Comparison of ENCODE assay signal across 11 mouse cellular contexts in genomic region chr7:118851571-118851970, GRCm38 (mm10). TPM values are rescaled to one million over a fixed set of nuclear protein-coding genes. Genes with fewer than 3 reads are reported as not detected.
DNase-seq lines count a peak whose midpoint lies in the region; TF ChIP-seq lines count a peak whose summit lies in the region.
"Had no signal": no experiment of that assay in that cellular context is flagged by ENCODE, and none has a peak within 500 bp of the region (broad histone marks: within the 10 kb centered on the region; RNA-seq: fewer than 3 reads in every experiment).

No protein-coding gene starts in this region.

- H3K27ac ChIP-seq in layer of hippocampus, adult 2 months: peak overlapping the region; percentile 57; the same call in 1 of the 2 replicates
- H3K27ac ChIP-seq: hindbrain, postnatal 0 days; limb, embryonic 15.5 days had no signal

- DNase-seq in adrenal gland, postnatal 36 days: peak; percentile 30 to 58
- DNase-seq in adrenal gland, adult 18-20 months (ENCODE audit: low spot score in 2 of 2): no peak
- no peak for DNase-seq in layer of hippocampus, adult 2 months (ENCODE audit: low spot score in 2 of 2)
- DNase-seq in layer of hippocampus, postnatal 36 days: no peak
- peak; percentile 57 for DNase-seq in MN1 (ENCODE audit: low spot score)
- peak; percentile 19 for DNase-seq in lung, postnatal 14 days
- no peak for DNase-seq in spleen, adult 12 weeks (ENCODE audit: low spot score)
- no peak for DNase-seq in adrenal gland, postnatal 10 days
- DNase-seq: kidney, postnatal 25 days had no signal

- H3K4me3 ChIP-seq in layer of hippocampus, adult 2 months: no peak overlapping the region
- H3K4me3 ChIP-seq: limb, embryonic 15.5 days had no signal

- no peak for TF ChIP-seq CTCF in layer of hippocampus, adult 2 months (conservative IDR thresholded peaks at IDR 0.05)

RNA-seq across cellular contexts. Expression of gene Iqck, which starts 4.0 kb away (rescaled TPM):
- total RNA-seq in adrenal gland, postnatal 36 days (2021): 10 to 100 TPM; 18.4 to 20.5 TPM
- 10 to 100 TPM; 12.1 to 33.9 TPM for total RNA-seq in adrenal gland, adult 18-20 months (2021)
- total RNA-seq in layer of hippocampus, adult 2 months (2021): 1 to 10 TPM; 4.9 to 5.4 TPM
- total RNA-seq in layer of hippocampus, postnatal 36 days (2021): 1 to 10 TPM; 4.3 to 4.5 TPM
- total RNA-seq in adrenal gland, postnatal 10 days (2021): 10 to 100 TPM in 1 of 2 experiments, 1 to 10 TPM in 1; 9.1 to 11.9 TPM

RNA-seq across cellular contexts. Expression of gene Knop1, which starts 4.5 kb away (rescaled TPM):
- 10 to 100 TPM; 48.6 to 68.5 TPM for total RNA-seq in adrenal gland, postnatal 36 days (2021)
- 10 to 100 TPM; 45.1 to 78.7 TPM for total RNA-seq in adrenal gland, adult 18-20 months (2021)
- total RNA-seq in layer of hippocampus, adult 2 months (2021): 10 to 100 TPM; 24.3 to 26.6 TPM
- total RNA-seq in layer of hippocampus, postnatal 36 days (2021): 10 to 100 TPM; 28.8 to 29.4 TPM
- total RNA-seq in adrenal gland, postnatal 10 days (2021): 10 to 100 TPM; 50.7 to 54.5 TPM

Comparison
In these comparisons a context has a peak if more than half of its experiments do, and no peak if none do; other contexts are left out.
1. DNase-seq: peak in adrenal gland, postnatal 36 days (2 of 2), MN1 (single experiment) and lung, postnatal 14 days (single experiment); none in adrenal gland, adult 18-20 months (0 of 2), layer of hippocampus, adult 2 months (0 of 2), layer of hippocampus, postnatal 36 days (0 of 2), spleen, adult 12 weeks (single experiment) and adrenal gland, postnatal 10 days (single experiment).